Mouse (Mus musculus) adrenal gland, postnatal 14 days (tissue): ENCODE measurements around the gene Drd1. TPM values are rescaled to one million over a fixed set of nuclear protein-coding genes. Genes with fewer than 3 reads are reported as not detected.

Experiments
- total RNA-seq: library from RNA; stranded (reverse); gene quantifications from 2 replicates; pipeline ENCODE4 v1.2.3, GENCODE M21; 2021

The Drd1 gene
- total RNA-seq, 1 experiment from 2014 or later: 0.30 TPM

Other genes starting within 250 kb of the Drd1 start
- 62.8 and 65.8 TPM in 2 replicates for gene Sfxn1, start 16.2 kb upstream of the Drd1 start, total RNA-seq
- 0.63 and 1.5 TPM in 2 replicates for gene Hrh2, start 136.4 kb upstream of the Drd1 start, total RNA-seq